Mouse (Mus musculus) stomach, postnatal 0 days (tissue): ENCODE measurements around the gene Tcf23.

Experiments
- CTCF ChIP-seq: IDR thresholded peaks from 2 replicates; pipeline ENCODE4 v1.5.1; 2016; ENCODE audit warnings: antibody characterized with exemption, low read depth, mild to moderate bottlenecking, moderate library complexity
- EP300 ChIP-seq: optimal IDR thresholded peaks from 2 replicates; pipeline ENCODE3; 2016; ENCODE audit warnings: antibody characterized with exemption

DNA sequence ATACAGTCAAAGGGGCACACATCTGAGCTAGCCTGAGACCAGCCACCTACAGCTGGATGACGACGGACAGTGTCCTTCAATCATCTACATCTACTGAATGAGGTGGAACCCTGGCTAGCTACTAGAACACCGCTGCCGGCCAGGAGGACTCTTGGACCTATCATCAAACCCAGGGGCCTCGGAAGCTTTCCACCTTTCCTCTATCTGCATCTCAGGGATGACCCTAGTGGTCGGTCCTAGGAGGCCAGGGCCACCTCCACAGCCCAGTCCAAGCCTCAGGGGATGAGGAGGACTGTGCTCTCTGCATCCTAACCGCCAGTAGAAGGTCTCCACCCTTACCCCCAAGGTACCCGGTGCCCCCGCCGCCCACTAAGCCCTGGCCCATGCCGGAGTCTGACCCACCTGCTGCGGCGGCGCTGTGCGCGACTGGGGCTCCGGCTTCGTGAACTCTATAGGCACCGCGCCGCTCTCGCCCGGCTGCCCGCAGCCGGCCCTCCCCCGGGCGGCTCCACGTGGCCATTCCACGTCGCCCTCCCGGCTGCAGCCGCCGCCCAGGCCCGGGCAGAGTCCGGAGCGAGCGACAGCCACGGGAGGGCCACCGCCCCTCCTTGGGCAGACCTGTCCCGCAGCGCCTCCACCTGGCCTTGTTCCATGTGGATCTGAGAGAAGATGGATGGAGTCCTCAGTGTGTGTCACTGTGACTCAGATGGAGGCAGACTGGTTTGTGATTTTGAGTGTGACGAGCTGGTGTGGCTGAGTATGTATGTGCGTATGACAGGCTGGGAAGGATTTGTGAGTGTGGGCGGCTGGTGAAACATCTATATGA lies 23.3 kb upstream of the Tcf23 start, which contains the start of gene Cgref1:
- TF ChIP-seq CTCF, result peak; percentile 71
- no peak for TF ChIP-seq EP300
